Mouse (Mus musculus) CH12F3 (cell line): ENCODE results near the gene Mc1r.

ENCODE experiments used
- in situ Hi-C: fragments of 300-500 bp; cut with MboI; formaldehyde crosslinking; loops from 2 replicates; pipeline ENCODE4 v1.14.3; 2020; ENCODE audit warnings: low sequenced_read_pairs

Gene Mc1r

GRCm38 (mm10) chr8:123406786-123407185 lies at the start of gene Mc1r:
Gene Mc1r (plus strand): TSS chr8:123407107.
- in situ Hi-C loops = no loop called here

- in situ Hi-C loops = no loop called here
These were observed 45.7 kb upstream of the Mc1r start for GRCm38 (mm10) chr8:123361082-123361739.

GRCm38 (mm10) chr8:123373403-123374238 lies 33.3 kb upstream of the Mc1r start, which contains the start of gene Tcf25:
Gene Tcf25 (plus strand): TSS chr8:123373753.
- in situ Hi-C loops = no loop called here

DNA sequence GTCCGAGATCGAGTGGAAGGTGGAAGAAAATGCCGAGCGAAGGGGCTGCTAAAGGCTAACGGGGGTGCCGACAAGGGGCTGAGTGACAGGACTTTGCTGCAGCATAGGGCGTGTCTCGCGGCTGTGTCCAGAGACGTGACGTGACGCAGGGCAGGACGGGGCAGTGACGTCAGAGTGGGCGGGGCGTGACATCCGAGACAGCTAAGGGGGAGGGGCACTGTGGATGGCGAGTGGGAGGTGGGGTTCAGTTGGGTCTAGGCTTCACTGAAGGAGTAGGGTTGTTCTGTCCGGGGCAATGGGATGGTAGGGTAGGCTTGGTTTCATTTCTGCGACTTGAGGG lies 32.7 kb upstream of the Mc1r start:
- in situ Hi-C loops = no loop called here

DNA sequence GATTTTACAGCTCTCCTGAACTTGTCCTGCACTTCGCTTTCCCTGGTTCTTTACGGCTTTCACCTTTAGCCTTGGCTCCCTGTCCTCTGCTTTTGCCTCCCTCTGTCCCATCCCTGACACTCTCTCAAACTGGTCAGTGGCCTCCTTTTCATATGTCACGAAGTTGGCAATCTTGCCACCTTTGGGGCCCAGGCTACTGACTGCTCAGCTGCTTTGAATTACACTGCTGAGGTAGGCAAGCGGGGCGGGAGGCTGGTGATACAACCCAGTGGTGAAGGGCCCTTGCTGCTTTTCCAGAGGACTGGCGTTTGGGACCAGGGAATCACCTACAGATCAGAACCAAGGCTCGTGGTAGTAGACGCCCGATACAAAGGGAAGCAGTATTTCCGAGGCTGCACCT lies 31.2 kb upstream of the Mc1r start:
- in situ Hi-C loops = no loop called here

DNA sequence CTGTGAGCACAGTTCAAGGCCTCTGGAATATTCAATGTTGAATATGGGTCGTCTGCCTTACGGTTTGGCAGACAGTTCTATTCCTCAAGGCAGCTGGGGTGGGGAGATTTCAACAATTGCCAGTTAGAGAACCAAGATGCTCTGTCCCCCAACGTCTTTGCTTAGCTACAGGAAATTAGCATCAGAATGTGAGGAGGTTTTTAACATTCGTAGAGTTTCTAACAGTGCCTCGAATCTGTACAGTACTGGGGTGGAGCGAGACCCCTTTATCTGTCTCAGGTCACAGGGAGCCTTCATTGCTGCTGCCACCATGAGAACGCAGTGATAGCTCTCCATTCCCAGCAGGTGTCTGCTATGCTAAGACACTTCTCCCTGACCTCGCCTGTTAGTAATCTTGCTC lies 30.8 kb upstream of the Mc1r start:
- in situ Hi-C loops = no loop called here

DNA sequence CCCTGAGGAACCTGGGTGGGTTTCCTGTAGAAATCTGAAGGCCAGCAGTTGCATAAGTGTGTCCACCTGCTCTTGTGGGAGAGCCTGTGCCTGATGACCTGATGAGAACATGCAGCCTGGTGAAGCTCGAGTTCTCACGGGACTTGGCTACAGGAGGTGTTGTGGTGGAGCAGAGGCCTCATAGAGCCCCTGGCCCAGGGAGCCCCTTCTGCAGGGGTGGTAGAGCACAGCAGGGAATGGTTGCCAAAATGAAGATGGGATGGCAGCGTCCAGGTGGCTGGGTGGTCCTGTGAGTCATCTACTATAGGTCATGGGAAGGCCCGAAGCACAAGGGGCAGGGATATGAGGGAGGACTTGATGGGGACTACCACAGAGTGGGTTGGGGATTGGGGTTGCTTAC lies 25.2 kb upstream of the Mc1r start:
- in situ Hi-C loops = no loop called here

- in situ Hi-C loops = no loop called here
These were observed 24.4 kb upstream of the Mc1r start for GRCm38 (mm10) chr8:123382516-123382915.

- in situ Hi-C loops = no loop called here
These were observed 21.9 kb upstream of the Mc1r start for GRCm38 (mm10) chr8:123384883-123385540.

- in situ Hi-C loops = no loop called here
These were observed 19.9 kb upstream of the Mc1r start for GRCm38 (mm10) chr8:123387041-123387440.

DNA sequence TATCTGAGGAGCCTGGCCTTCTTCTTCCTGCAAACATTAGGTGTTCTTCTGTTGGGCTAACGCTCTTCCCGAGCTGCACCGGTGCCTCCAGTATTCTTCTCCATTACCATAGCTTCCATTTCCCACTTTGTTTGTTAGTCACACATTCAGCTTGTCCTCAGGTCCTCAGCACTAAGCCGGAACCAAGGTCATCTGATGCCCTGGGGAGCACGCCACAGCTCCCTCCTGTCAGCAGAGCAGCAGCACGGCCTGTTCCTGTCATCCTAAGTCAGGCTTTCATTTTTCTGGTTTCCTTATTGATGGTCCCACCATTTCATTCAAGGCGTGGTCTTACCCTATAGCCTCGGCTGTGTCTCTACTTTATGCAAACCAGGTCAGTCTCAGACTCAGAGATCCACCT lies 19.1 kb upstream of the Mc1r start:
- in situ Hi-C loops = no loop called here

DNA sequence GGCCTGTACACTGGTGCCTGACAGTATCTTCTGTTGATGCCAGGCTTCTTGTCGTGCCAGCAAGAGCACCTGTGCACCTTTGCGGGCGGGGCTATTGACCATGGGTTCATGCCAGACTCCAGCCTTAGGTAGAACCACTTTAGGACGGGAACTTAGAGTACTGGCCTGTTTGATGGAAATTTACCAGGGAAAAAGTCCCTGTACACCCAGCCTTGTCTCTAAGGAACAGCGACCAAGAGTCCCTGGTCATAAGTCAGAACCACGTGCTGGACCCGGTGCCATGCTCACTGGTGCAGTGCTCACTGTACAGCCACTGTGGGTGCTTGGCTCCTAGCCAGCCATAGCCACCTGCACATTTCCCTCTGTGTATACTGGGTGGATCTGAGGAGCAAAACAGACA lies 17.9 kb upstream of the Mc1r start:
- in situ Hi-C loops = no loop called here

- in situ Hi-C loops = no loop called here
These were observed 8.6 kb upstream of the Mc1r start for GRCm38 (mm10) chr8:123398308-123398707.

DNA sequence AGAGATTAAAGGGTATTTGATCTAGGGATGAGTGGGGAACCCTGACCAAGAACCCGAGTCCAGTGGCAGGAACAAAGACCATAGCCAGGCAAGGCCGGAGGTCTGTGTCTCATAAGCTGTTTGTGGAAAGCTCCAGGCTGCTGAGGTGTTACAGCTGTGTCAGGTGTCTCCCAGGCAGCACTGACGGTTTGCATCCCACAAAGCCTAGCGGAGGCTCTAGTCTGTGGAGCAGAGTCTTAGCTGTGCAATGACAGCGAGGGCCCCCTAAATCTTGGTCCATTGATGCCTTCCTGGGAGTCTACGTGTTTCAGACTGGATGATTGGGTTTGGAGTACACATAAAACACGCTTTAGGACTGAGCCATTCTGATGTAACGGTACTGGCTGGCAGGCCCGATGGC lies 5.0 kb upstream of the Mc1r start:
- in situ Hi-C loops = no loop called here

- in situ Hi-C loops = no loop called here
These were observed 4.1 kb upstream of the Mc1r start for GRCm38 (mm10) chr8:123402730-123403326.

DNA sequence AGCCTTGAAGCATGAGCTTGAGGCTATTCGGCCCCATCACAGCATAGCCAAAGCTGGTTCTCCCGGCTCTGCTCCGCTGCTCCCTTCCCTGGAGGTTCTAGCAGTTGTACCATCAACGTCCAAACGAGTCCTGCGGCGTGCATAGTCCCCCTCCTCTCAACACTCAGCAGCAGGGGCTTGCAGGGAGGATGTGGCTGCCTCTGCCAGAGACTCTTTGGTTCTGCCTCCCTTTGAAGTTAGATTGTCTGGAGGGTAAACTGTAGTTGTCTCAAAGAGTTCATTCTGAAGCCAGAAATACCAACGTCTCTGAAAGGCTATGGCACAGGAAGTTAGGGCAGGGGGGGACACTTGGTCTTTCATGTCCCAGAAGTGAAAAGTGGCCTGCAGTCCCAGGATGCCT lies 2.4 kb upstream of the Mc1r start:
- in situ Hi-C loops = no loop called here

DNA sequence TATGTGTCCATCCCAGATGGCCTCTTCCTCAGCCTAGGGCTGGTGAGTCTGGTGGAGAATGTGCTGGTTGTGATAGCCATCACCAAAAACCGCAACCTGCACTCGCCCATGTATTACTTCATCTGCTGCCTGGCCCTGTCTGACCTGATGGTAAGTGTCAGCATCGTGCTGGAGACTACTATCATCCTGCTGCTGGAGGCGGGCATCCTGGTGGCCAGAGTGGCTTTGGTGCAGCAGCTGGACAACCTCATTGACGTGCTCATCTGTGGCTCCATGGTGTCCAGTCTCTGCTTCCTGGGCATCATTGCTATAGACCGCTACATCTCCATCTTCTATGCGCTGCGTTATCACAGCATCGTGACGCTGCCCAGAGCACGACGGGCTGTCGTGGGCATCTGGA lies 705 bp downstream of the Mc1r start:
- in situ Hi-C loops = no loop called here

DNA sequence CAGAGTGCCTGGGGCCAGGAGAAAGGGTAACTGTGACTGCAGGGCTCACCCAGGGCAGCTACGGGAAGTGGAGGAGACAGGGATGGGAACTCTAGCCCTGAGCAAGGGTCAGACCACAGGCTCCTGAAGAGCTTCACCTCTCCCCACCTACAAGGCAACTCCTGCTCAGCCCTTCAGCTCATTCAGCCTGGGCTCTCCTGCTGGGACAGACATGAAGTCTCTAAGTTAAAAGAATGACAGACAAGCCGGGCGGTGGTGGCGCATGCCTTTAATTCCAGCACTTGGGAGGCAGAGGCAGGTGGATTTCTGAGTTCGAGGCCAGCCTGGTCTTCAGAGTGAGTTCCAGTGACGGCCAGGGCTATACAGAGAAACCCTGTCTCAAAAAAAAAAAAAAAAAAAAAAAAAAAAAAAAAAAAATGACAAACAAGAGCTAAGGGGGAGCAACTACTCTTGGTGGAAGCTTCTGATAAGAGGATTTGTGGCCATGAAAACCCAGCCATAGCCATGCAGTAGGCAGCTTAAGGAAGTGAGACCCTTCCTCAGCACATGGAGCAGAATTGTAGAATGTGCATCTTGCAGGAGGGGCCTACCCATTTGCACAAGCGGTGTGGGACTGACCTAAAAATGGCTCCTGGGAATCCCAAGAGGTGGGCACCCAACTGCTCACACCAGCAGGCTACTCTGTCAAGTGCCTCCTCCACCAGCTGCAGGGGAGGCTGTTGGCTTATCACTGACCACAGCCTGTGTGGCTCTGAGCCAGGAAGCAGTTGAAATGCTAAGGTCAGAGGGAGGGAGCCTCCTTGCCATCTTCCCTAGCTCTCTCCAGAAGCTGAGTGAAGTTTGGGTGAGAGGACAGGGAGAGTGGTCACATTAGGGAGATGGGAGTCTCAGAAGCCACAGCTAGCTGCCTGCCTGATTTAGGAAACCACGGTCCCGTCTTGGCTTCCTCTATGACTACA lies 2.0 kb downstream of the Mc1r start:
- in situ Hi-C loops = no loop called here

GRCm38 (mm10) chr8:123410049-123410587 lies 3.2 kb downstream of the Mc1r start:
- in situ Hi-C loops = no loop called here

- in situ Hi-C loops = no loop called here
These were observed 3.9 kb downstream of the Mc1r start for GRCm38 (mm10) chr8:123410788-123411187.
